Mouse (Mus musculus): ENCODE measurements around the gene Apoa4. TPM values are rescaled to one million over a fixed set of nuclear protein-coding genes. Genes with fewer than 3 reads are reported as not detected.

Gene Apoa4
- polyA plus RNA-seq, 1 experiment from 2014 or later = not detected

Other genes starting within 250 kb of the Apoa4 start
- gene Pafah1b2, start 228.0 kb upstream of the Apoa4 start, polyA plus RNA-seq (2016; fragmentation: Nextera tagmentation; extraction: Ambion mirVana) = 230 and 231 TPM in 2 replicates
- gene Sik3, start 227.9 kb upstream of the Apoa4 start, polyA plus RNA-seq (2016; fragmentation: Nextera tagmentation; extraction: Ambion mirVana) = 12.0 and 15.6 TPM in 2 replicates
- 2.3 and 2.7 TPM in 2 replicates for gene Apoa1, start 12.1 kb upstream of the Apoa4 start, polyA plus RNA-seq (2016; fragmentation: Nextera tagmentation; extraction: Ambion mirVana)
- not detected in 2 replicates for gene Apoc3, start 5.1 kb upstream of the Apoa4 start, polyA plus RNA-seq (2016; fragmentation: Nextera tagmentation; extraction: Ambion mirVana)
- gene Apoa5, start 27.9 kb downstream of the Apoa4 start, polyA plus RNA-seq (2016; fragmentation: Nextera tagmentation; extraction: Ambion mirVana) = not detected in 2 replicates
- gene Zpr1, start 32.4 kb downstream of the Apoa4 start, polyA plus RNA-seq (2016; fragmentation: Nextera tagmentation; extraction: Ambion mirVana) = 52.6 and 59.5 TPM in 2 replicates
- gene Bud13, start 42.3 kb downstream of the Apoa4 start, polyA plus RNA-seq (2016; fragmentation: Nextera tagmentation; extraction: Ambion mirVana) = 34.6 and 35.7 TPM in 2 replicates
- gene 4931429L15Rik, start 79.3 kb downstream of the Apoa4 start, polyA plus RNA-seq (2016; fragmentation: Nextera tagmentation; extraction: Ambion mirVana) = not detected in 2 replicates

Data from embryonic facial prominence, embryonic 12.5 days (tissue).